Mouse (Mus musculus) E14TG2a.4 (cell line): Measurements from ENCODE around the gene Dlk2.

Experiments
- CTCF ChIP-seq: conservative IDR thresholded peaks from 2 replicates; pipeline ENCODE4 v1.5.1; 2014; ENCODE audit warnings: low read length
- NANOG ChIP-seq: IDR thresholded peaks from 2 replicates; pipeline ENCODE4 v1.6.1; 2014; ENCODE audit warnings: borderline replicate concordance, low read length, mixed read lengths

DNA sequence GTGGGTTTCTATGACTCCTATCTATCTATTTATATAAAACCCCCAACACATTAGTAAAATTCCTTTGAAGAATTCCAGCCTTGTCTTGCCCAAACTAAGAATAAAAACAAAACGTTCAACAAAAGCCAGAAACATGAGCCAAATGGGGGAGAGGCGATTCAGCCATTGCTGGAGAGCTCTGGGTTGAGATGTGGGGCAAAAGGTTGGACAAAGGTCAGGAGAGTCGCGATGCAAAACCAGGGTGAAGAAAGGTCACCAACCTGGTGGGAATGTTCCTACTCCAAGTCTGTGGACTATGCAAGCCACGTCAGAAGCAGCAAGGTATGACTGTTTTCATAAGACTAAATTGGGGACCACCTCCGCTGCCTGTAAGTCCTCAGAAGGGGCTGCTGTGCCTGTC is 23.3 kb downstream of the Dlk2 start:
- TF ChIP-seq CTCF, result no peak
- no peak for TF ChIP-seq NANOG
